Mouse (Mus musculus) embryonic facial prominence, embryonic 12.5 days (tissue): Measurements from ENCODE around the gene Ppp4r1. TPM values are rescaled to one million over a fixed set of nuclear protein-coding genes. Genes with fewer than 3 reads are reported as not detected.

Experiments
- ATAC-seq: fragments of 200-750 bp; cut with Nextera tagmentation; 2 replicates; pipeline ENCODE4 v1.8.0; 2017; ENCODE audit not compliant: insufficient number of reproducible peaks, insufficient read depth, low FRiP score, low TSS enrichment
- H3K27ac ChIP-seq: fragments of 300-500 bp; sonication (generic); 2 replicates; pipeline ENCODE4 v1.5.1; 2016; ENCODE audit warnings: mild to moderate bottlenecking
- H3K27me3 ChIP-seq: fragments of 300-500 bp; sonication (generic); 2 replicates; pipeline ENCODE4 v1.6.1; 2016; ENCODE audit warnings: mild to moderate bottlenecking, moderate library complexity
- H3K36me3 ChIP-seq: fragments of 300-500 bp; sonication (generic); 2 replicates; pipeline ENCODE4 v1.6.1; 2016; ENCODE audit warnings: mild to moderate bottlenecking
- H3K4me1 ChIP-seq: fragments of 300-500 bp; sonication (generic); 2 replicates; pipeline ENCODE4 v1.6.1; 2016
- H3K4me2 ChIP-seq: fragments of 300-500 bp; sonication (generic); replicated peaks from 2 replicates; pipeline ENCODE4 v1.6.1; 2016; ENCODE audit warnings: mild to moderate bottlenecking, moderate library complexity
- H3K4me3 ChIP-seq: fragments of 300-500 bp; sonication (generic); 2 replicates; pipeline ENCODE4 v1.5.1; 2016; ENCODE audit warnings: mild to moderate bottlenecking
- H3K9ac ChIP-seq: fragments of 300-500 bp; sonication (generic); 2 replicates; pipeline ENCODE4 v1.6.1; 2016; ENCODE audit warnings: mild to moderate bottlenecking, moderate library complexity
- H3K9me3 ChIP-seq: fragments of 300-500 bp; sonication (generic); 2 replicates; pipeline ENCODE4 v1.6.1; 2016; ENCODE audit warnings: mild to moderate bottlenecking, moderate library complexity
- WGBS: fragments of 180-500 bp; shearing (Covaris S2); methylation state at CpG from one replicate; pipeline ENCODE4 v1.1.7; 2016; 5-methylcytosine and 5-hydroxymethylcytosine counted together
- polyA plus RNA-seq: library from polyadenylated mRNA; unstranded; fragments of >200 nt; fragmentation: Nextera tagmentation; extraction: Ambion mirVana; gene quantifications from 2 replicates; pipeline ENCODE4 v1.2.1, GENCODE M21; 2016

The Ppp4r1 gene
- polyA plus RNA-seq, 1 experiment from 2014 or later, result 54.5 TPM

GRCm38 (mm10) chr17:65885398-65885696 lies 103.0 kb downstream of the Ppp4r1 start:
- ATAC-seq, result no peak
- Histone ChIP-seq H3K4me3 (peak overlapping the region; percentile 87), H3K9me3 (no peaks in the 10 kb centered on the region), H3K27me3 (no peaks in the 10 kb centered on the region), H3K9ac (peak overlapping the region; percentile 48), H3K36me3 (no peaks in the 10 kb centered on the region), H3K27ac (peak overlapping the region; percentile 98), H3K4me2 (peak overlapping the region; percentile 89), H3K4me1 (peaks cover 16% of the 10 kb centered on the region; the same call in 1 of the 2 replicates)
- under 1% methylated on average over 11 of the region's 11 CpGs for WGBS

GRCm38 (mm10) chr17:65885697-65886529 lies 103.5 kb downstream of the Ppp4r1 start, which contains the start of gene Ralbp1:
Gene Ralbp1, minus strand, starts transcription at chr17:65885798.
- H3K9ac ChIP-seq, result peak within 1 kb of the TSS; percentile 83
- no peak for ATAC-seq
- H3K9me3 ChIP-seq, result no peaks in the 10 kb centered on the region
- no peaks in the 10 kb centered on the region for H3K27me3 ChIP-seq
- WGBS, result 12% methylated on average over 14 of the region's 14 CpGs
- peaks cover 16% of the 10 kb centered on the region; the same call in 1 of the 2 replicates for H3K4me1 ChIP-seq
- H3K36me3 ChIP-seq, result no peaks in the 10 kb centered on the region
- peak within 1 kb of the TSS; percentile 87 for H3K4me3 ChIP-seq
- peak within 1 kb of the TSS; percentile 98 for H3K27ac ChIP-seq
- peak within 1 kb of the TSS; percentile 89 for H3K4me2 ChIP-seq

GRCm38 (mm10) chr17:65886571-65886970 lies 104.2 kb downstream of the Ppp4r1 start:
- Histone ChIP-seq H3K27ac (0 out of 2 replicates have a peak overlapping the region, but pooled peaks have one; percentile 23), H3K27me3 (no peaks in the 10 kb centered on the region), H3K4me3 (peak overlapping the region; percentile 87; the same call in 1 of the 2 replicates), H3K4me2 (peak overlapping the region; percentile 89), H3K4me1 (peaks cover 16% of the 10 kb centered on the region; the same call in 1 of the 2 replicates), H3K9me3 (no peaks in the 10 kb centered on the region), H3K9ac (peak overlapping the region; percentile 48; the same call in 1 of the 2 replicates), H3K36me3 (no peaks in the 10 kb centered on the region)
- WGBS, result 73% methylated on average over 9 of the region's 9 CpGs
- ATAC-seq, result no peak

GRCm38 (mm10) chr17:65889476-65889875 lies 107.1 kb downstream of the Ppp4r1 start:
- H3K4me3 ChIP-seq, result no peak overlapping the region
- 84% methylated on average over 5 of the region's 5 CpGs for WGBS
- H3K4me2 ChIP-seq, result no peak overlapping the region
- H3K27ac ChIP-seq, result no peak overlapping the region
- no peaks in the 10 kb centered on the region for H3K27me3 ChIP-seq
- 0 out of 2 replicates have a peak, but pooled peaks cover 10% of the 10 kb centered on the region for H3K4me1 ChIP-seq
- no peaks in the 10 kb centered on the region for H3K9me3 ChIP-seq
- H3K36me3 ChIP-seq, result no peaks in the 10 kb centered on the region
- H3K9ac ChIP-seq, result no peak overlapping the region
- no peak for ATAC-seq

Other genes with a start within 250 kb of the Ppp4r1 start
- gene Tmem232, start 241.8 kb upstream of the Ppp4r1 start, polyA plus RNA-seq, result 0.14 and 0.24 TPM in 2 replicates
- gene Vapa, start 169.0 kb upstream of the Ppp4r1 start, polyA plus RNA-seq, result 208 and 216 TPM in 2 replicates
- gene Txndc2, start 140.4 kb upstream of the Ppp4r1 start, polyA plus RNA-seq, result 0.14 TPM in 1 of 2 replicates, not detected in the other
- 66.0 and 66.7 TPM in 2 replicates for gene Rab31, start 9.8 kb upstream of the Ppp4r1 start, polyA plus RNA-seq
- 63.0 and 65.7 TPM in 2 replicates for gene Ralbp1, start 103.2 kb downstream of the Ppp4r1 start, polyA plus RNA-seq
- 134 and 143 TPM in 2 replicates for gene Twsg1, start 168.7 kb downstream of the Ppp4r1 start, polyA plus RNA-seq